Mouse (Mus musculus) heart, postnatal 0 days (tissue): ENCODE measurements around the gene Muc2. TPM values are rescaled to one million over a fixed set of nuclear protein-coding genes. Genes with fewer than 3 reads are reported as not detected.

Experiments used
- ATAC-seq: fragments of 200-750 bp; cut with Nextera tagmentation; 2 replicates; pipeline ENCODE4 v1.8.0; 2017; ENCODE audit warnings: low read depth, moderate number of reproducible peaks, moderate library complexity; ENCODE audit not compliant: insufficient read depth
- DNase-seq: peaks from one replicate; pipeline ENCODE4 v3.0.0-alpha.2; 2016; ENCODE audit warnings: low spot score
- H3K27ac ChIP-seq: fragments of 300-500 bp; sonication (generic); 2 replicates; pipeline ENCODE4 v1.5.1; 2014; ENCODE audit warnings: low read depth, mild to moderate bottlenecking
- H3K27me3 ChIP-seq: fragments of 300-500 bp; sonication (generic); 2 replicates; pipeline ENCODE4 v1.6.1; 2014; ENCODE audit warnings: low read length, mixed read lengths; ENCODE audit not compliant: control insufficient read depth, insufficient read depth
- H3K36me3 ChIP-seq: fragments of 300-500 bp; sonication (generic); replicated peaks from 2 replicates; pipeline ENCODE4 v1.6.1; 2014; ENCODE audit warnings: low read length, mixed read lengths; ENCODE audit not compliant: control insufficient read depth, insufficient read depth
- H3K4me1 ChIP-seq: fragments of 300-500 bp; sonication (generic); 2 replicates; pipeline ENCODE4 v1.6.1; 2014; ENCODE audit warnings: antibody characterized with exemption; ENCODE audit not compliant: control insufficient read depth, insufficient read depth
- H3K4me2 ChIP-seq: fragments of 300-500 bp; sonication (generic); 2 replicates; pipeline ENCODE4 v1.6.1; 2014; ENCODE audit warnings: low read depth, mild to moderate bottlenecking, low read length, moderate library complexity
- H3K4me3 ChIP-seq: fragments of 300-500 bp; sonication (generic); 2 replicates; pipeline ENCODE4 v1.5.1; 2014; ENCODE audit warnings: low read depth, low read length
- H3K9ac ChIP-seq: fragments of 300-500 bp; sonication (generic); replicated peaks from 2 replicates; pipeline ENCODE4 v1.6.1; 2014; ENCODE audit warnings: low read depth, low read length, mixed read lengths
- H3K9me3 ChIP-seq: fragments of 300-500 bp; sonication (generic); replicated peaks from 2 replicates; pipeline ENCODE4 v1.6.1; 2016; ENCODE audit warnings: low read length; ENCODE audit not compliant: control insufficient read depth
- CTCF ChIP-seq: IDR thresholded peaks from 2 replicates; pipeline ENCODE4 v1.5.1; 2016; ENCODE audit warnings: antibody characterized with exemption, control low read depth, low read depth
- EP300 ChIP-seq: IDR thresholded peaks from 2 replicates; pipeline ENCODE4 v1.6.1; 2016; ENCODE audit warnings: antibody characterized with exemption, low read depth
- WGBS: fragments of 180-500 bp; shearing (Covaris S2); extraction: QIAGEN DNeasy Blood & Tissue Kit; methylation state at CpG from one replicate; pipeline ENCODE4 v1.1.7; 2014; 5-methylcytosine and 5-hydroxymethylcytosine counted together
- polyA plus RNA-seq: library from polyadenylated mRNA; unstranded; fragments of >200 nt; fragmentation: Nextera tagmentation; extraction: Ambion mirVana; gene quantifications from 2 replicates; pipeline ENCODE4 v1.2.1, GENCODE M21; 2015
- total RNA-seq: library from RNA; depleted of rRNA; stranded (reverse); fragments of >200 nt; gene quantifications from 2 replicates; pipeline ENCODE4 v1.2.3, GENCODE M21; 2014; ENCODE audit warnings: low replicate concordance

Muc2 gene
- total and polyA plus RNA-seq, 2 experiments from 2014 or later: not detected

DNA sequence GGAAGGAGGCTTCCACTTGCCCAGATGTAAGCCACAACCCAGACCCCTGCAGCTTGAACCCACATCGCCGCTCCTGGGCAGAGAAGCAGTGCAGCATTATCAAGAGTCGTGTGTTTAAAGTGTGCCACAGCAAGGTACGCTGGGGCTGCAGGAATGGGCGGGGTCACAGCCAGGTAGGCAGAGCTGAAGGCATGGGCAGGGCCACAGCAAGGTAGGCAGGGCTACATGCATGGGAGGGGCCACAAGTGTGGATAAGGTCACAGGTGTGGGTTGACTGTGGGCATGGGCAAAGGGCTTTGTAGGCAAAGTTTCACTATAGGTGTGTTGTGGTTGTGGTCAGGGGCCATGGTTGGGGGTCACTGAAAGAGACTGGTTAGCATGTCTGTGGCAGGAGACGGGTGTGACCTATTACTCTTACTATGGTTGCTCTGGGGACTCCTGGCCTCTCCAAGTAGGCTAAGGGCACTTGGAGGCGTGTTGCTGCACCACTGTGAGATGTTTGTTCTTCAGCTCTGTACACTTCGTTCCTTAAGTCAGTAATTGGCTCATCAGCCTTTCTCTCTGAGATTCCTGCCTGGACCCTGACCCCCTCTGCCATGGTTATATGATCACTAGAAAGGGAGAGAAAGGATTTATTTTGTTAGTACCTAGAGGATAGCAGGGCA, 9.5 kb downstream of the Muc2 start:
- Histone ChIP-seq H3K27ac (no peak overlapping the region), H3K9ac (no peak overlapping the region), H3K4me2 (no peak overlapping the region), H3K4me3 (no peak overlapping the region), H3K36me3 (no peaks in the 10 kb centered on the region), H3K9me3 (no peaks in the 10 kb centered on the region), H3K27me3 (no peaks in the 10 kb centered on the region), H3K4me1 (no peaks in the 10 kb centered on the region)
- DNase-seq (no peak), ATAC-seq (no peak)
- 75% methylated on average over 8 of the region's 8 CpGs for WGBS
- TF ChIP-seq EP300 (no peak), CTCF (no peak)

DNA sequence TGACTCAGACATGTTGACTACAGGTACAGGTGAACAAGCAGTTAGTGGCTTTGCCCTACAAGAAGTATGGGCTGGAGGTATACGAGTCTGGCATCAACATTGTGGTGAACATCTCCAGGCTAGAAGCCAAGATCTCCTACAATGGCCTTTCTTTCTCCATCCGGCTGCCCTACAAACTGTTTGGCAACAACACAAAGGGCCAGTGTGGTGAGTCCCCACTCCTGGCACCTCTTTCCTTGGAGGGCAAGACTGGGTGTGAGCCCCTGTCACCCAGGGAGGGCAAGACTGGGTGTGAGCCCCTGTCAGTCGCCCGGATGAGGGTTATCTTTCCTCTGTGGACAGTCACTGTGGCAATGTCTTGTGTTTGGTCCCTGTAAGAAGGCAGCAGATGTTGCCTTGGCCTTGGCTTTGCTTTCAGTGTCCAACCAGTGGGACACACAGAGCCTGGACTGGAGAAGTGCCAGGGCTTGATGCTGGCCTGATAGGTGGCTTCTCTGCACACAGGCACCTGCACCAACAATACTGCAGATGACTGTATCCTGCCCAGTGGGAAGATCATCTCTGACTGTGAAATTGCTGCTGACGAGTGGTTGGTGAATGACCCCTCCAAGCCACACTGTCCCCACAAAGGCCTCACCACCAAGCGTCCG, 57.4 kb downstream of the Muc2 start:
- no peaks in the 10 kb centered on the region for H3K4me1 ChIP-seq
- no peak overlapping the region for H3K9ac ChIP-seq
- H3K36me3 ChIP-seq: no peaks in the 10 kb centered on the region
- DNase-seq (no peak), ATAC-seq (no peak)
- TF ChIP-seq EP300 (no peak), CTCF (no peak)
- WGBS: 75% methylated on average over 7 of the region's 7 CpGs
- no peak overlapping the region for H3K4me2 ChIP-seq
- no peak overlapping the region for H3K4me3 ChIP-seq
- no peak overlapping the region for H3K27ac ChIP-seq
- no peaks in the 10 kb centered on the region for H3K9me3 ChIP-seq
- H3K27me3 ChIP-seq: no peaks in the 10 kb centered on the region

DNA sequence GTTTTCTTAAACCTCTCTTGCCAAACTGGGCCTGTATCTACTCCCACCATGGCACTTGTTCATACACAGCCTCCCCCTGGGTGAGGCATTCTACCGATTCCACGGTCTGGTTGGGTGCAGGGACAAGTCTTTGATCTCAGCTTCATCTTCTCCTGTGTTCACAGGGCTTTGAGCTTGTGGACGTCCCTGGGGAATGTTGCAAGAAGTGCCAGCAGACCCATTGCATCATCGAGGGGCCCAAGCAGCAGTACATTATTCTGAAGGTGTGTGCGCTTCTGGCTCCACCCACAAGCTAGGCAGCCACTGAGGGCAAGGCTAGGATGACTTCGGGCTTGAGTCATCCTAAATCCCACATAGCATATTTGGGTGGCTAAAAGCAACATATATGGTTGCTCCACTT, 62.4 kb downstream of the Muc2 start:
- 75% methylated on average over 6 of the region's 6 CpGs for WGBS
- H3K9ac ChIP-seq: no peak overlapping the region
- H3K27me3 ChIP-seq: no peaks in the 10 kb centered on the region; the same call in 1 of the 2 replicates
- H3K4me1 ChIP-seq: no peaks in the 10 kb centered on the region
- ATAC-seq (no peak), DNase-seq (no peak)
- H3K36me3 ChIP-seq: no peaks in the 10 kb centered on the region
- no peak for TF ChIP-seq CTCF
- H3K4me2 ChIP-seq: no peak overlapping the region
- H3K27ac ChIP-seq: no peak overlapping the region
- no peaks in the 10 kb centered on the region for H3K9me3 ChIP-seq
- no peak overlapping the region for H3K4me3 ChIP-seq

DNA sequence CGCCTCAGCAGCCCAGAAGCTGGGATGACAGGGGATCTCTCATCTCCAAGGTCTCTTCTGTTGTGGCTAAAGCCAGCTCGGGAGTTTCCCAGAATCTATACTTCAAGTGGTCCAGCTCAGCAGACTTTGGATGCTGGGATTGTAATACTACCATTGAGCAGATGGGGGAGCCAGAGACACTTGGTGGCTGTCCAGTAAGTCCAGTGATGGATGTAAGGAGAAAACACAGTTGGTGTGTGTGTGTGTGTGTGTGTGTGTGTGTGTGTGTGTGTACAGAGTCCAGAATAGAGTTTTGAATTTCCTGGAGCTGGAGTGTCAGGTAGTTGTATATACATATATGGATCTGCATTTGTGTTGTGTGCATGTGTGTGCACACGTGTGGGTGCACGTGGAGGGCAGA, 65.7 kb downstream of the Muc2 start:
- Histone ChIP-seq H3K4me3 (no peak overlapping the region), H3K36me3 (no peaks in the 10 kb centered on the region), H3K9me3 (no peaks in the 10 kb centered on the region), H3K4me2 (no peak overlapping the region), H3K27ac (no peak overlapping the region), H3K4me1 (no peaks in the 10 kb centered on the region), H3K27me3 (no peaks in the 10 kb centered on the region; the same call in 1 of the 2 replicates), H3K9ac (no peak overlapping the region)
- WGBS: 53% methylated on average over 4 of the region's 4 CpGs
- peak; percentile 47; the same call in 1 of the 2 replicates for ATAC-seq
- peak; percentile 62 for DNase-seq
- no peak for TF ChIP-seq EP300
- peak; percentile 88 for TF ChIP-seq CTCF

DNA sequence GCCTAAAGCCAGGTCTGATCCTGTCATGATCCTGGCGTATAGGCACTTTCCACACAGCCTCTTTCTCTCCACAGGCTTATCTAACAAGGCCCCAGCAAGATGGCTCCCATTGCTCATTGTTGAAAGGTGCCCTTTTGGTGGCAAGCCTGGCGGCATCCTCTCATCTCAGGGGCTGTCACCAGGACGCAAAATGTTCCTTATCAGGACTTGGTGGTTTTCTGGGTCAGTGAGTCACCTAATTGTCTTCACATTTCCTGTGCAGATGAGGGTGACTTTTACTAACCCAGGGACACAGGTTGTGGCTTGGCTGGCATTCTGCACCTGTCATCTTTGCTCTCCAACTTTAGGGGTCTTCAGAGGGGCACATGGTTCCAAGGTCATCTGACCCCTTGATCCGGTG, 68.2 kb downstream of the Muc2 start:
- H3K4me1 ChIP-seq: no peaks in the 10 kb centered on the region
- H3K9ac ChIP-seq: no peak overlapping the region
- no peak for ATAC-seq
- no peaks in the 10 kb centered on the region for H3K36me3 ChIP-seq
- H3K9me3 ChIP-seq: no peaks in the 10 kb centered on the region
- no peak for TF ChIP-seq CTCF
- TF ChIP-seq EP300: no peak
- no peak overlapping the region for H3K27ac ChIP-seq
- H3K4me2 ChIP-seq: no peak overlapping the region
- no peak for DNase-seq
- WGBS: 52% methylated on average over 4 of the region's 4 CpGs
- H3K4me3 ChIP-seq: no peak overlapping the region
- H3K27me3 ChIP-seq: no peaks in the 10 kb centered on the region; the same call in 1 of the 2 replicates

DNA sequence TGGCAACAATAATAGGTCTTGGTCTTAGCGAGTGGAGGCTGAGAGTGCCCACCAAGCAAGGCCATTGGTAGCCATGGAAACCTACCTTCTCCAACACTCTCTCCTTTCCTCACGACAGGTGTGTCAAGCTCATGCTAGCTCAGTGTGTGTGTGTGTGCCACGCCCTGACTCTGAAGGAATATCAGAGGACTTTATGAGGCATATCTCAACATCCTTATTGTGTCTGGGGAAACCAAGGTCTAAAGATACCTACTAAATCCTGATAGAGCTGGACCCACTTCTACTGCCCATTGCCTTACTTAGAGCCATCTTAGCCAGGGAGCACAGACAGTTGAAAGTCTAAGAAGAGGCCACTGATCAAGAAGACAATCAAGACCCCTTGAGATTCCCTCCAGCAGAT, 80.4 kb downstream of the Muc2 start:
- no peak overlapping the region for H3K4me2 ChIP-seq
- H3K27me3 ChIP-seq: no peaks in the 10 kb centered on the region
- H3K36me3 ChIP-seq: no peaks in the 10 kb centered on the region
- no peak for DNase-seq
- no peaks in the 10 kb centered on the region for H3K9me3 ChIP-seq
- WGBS: 79% methylated on average over 3 of the region's 3 CpGs
- H3K4me3 ChIP-seq: no peak overlapping the region
- ATAC-seq: no peak
- TF ChIP-seq CTCF (no peak), EP300 (no peak)
- H3K9ac ChIP-seq: no peak overlapping the region
- H3K27ac ChIP-seq: no peak overlapping the region
- H3K4me1 ChIP-seq: 0 out of 2 replicates have a peak, but pooled peaks cover 5% of the 10 kb centered on the region
